Mouse (Mus musculus): ENCODE data around the gene Dnah9. TPM values are rescaled to one million over a fixed set of nuclear protein-coding genes. Genes with fewer than 3 reads are reported as not detected.
A peak's percentile ranks its signal among the peaks of the same experiment; 100 is the strongest.

The Dnah9 gene
- not detected for total RNA-seq (2021)

DNA sequence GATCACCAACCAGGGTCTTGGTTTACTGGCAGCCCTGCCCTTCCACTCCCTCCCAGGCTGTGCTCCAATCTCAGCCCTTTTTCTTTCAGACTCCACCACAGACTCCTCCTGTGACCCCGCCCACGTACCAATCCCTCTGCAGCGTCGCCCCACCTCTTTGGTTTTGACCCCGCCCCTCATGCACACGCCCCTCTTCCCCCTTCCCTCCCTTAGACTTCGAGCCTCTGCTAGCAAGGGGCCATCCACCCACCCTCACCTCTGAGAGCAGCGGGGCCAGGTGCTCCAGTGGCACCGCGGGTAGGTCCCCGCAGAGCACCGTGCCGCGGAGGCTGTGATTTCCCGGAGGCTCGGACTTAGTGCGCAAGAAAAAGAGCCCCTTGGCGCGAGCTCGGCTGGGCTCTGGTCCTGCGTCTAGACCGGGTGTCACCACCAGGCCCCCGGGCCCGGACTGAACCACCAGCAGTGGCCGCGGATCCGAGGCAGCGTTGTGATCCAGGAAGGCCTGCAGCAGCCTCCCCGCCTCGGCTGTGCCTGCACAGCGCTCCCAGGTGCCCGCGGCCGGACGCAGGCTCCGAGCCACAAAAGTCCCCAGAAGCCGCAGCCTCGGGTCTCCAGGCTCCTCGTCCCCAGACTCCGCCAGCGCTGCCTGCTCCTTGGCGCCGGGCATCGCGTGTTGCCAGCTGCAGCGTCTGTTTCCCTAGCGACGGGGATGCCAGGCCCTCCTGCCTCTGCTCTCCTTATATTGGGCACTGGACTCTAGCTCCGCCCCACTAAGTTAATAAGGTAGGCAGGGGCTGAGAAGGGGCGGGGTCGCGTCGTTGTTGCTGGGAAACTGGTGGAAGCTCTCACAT, at the start of gene Dnah9:
Gene Dnah9 (minus strand): TSS at position 751 of the 851 bp plus-strand sequence.
- peak; percentile 8 for DNase-seq (ENCODE audit: low spot score)
- intact Hi-C loops (cut with DNase I): no loop called here

DNA sequence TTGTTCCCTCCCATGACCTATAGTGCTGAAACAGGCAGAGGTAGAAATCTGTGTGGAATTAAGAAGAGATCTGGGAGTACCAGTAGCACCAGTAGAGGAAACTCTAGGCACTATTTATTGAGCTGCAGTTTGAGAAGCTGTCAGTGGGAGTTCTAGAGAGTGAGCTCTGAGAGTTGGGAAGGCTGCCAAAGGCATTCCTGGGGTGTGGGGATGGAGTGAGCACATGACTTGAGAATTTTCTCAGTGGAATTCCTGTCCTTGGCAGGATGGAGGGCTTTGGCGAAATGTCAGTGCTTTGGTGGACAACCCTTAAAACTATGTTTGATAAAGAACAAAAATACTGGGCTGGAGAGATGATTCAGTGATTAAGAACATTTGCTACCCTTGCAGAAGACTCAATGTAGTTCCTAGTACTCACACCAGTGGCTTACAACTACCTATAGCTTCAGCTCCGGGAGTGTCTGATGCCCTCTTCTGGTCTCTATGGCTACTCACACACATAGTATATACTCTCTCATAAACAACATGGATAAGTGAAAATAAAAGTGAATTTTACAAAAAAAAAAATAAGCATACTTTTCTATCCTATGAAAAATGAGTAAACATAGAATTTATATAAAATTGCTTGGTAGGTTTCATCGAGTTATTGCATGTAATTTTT, 20.4 kb upstream of the Dnah9 start:
- peak; percentile 3 for DNase-seq (ENCODE audit: low spot score)
- intact Hi-C loops (cut with DNase I): no loop called here

- no peak for DNase-seq (ENCODE audit: low spot score)
- intact Hi-C loops (cut with DNase I): no loop called here
Measured at GRCm38 (mm10) chr11:66188146-66188545, 19.8 kb upstream of the Dnah9 start.

GRCm38 (mm10) chr11:66177781-66178180, 9.4 kb upstream of the Dnah9 start:
- intact Hi-C loops (cut with DNase I): no loop called here
- no peak for DNase-seq (ENCODE audit: low spot score)

DNA sequence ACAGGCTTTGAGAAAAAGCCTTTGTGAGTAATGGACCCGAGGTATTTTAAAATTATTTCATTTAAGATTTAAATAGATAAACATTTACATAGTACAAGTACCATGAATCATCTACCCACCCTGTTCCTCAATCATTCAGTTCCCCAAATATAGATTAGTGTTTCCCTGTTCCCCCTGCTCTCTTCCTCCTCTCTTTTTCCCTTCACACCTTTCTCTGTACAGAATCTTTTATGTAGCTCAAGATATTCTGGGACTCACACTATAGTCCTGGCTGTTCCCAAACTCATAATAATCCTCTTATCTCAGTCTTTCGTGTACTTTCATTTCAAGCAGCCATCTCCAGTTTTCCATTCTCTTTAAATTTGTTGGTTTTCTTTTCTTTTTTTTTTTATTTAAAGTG, 4.3 kb downstream of the Dnah9 start:
- DNase-seq (ENCODE audit: low spot score): no peak
- intact Hi-C loops (cut with DNase I): no loop called here

DNA sequence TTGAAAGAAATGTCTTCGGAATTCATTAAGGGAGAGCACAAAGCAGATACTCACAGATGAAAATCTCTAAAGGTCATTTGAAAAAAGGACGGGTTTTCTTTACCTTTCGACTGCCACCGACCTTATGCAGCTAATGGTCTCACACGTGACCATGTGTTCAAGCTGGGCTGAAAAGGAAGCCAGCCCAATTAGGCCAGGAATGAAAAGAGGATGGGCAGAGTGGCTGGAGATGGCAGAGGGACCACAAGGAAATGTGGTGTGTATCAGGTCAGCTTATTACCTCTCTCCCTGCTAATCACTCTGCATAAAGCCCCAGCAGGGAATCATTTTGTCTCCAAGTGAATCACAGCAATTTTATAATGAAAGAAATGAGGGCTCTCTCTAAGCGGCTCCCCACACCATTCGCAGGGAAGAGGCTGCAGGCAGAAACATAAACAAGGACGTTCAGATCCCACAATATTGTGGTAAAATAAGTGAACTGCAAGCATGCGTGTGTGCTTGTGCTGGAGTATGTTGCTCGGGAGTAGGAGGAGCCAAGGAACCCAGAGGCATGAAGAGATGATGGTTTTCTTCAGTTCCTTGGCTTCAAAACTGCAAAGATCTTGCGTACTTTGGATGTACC, 27.6 kb downstream of the Dnah9 start:
- intact Hi-C loops (cut with DNase I): no loop called here
- DNase-seq (ENCODE audit: low spot score): no peak

DNA sequence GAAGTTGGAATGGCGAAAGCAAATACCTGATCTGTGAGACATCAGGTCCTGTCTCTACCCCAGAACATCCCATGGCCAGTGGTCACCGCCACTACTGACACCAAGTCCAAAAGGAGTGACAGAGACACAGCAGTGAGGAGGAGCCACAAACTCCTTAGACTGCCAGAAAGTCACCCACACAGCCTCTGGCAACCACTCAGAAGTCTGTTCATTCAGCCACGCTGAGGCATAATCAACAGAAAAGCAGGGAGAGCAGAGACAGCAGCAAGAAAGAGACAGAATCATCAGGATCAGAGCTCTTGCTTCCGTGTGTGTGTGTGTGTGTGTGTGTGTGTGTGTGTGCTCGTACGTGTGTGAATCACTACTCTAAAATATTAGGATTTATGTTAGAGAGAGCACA, 33.5 kb downstream of the Dnah9 start:
- no peak for DNase-seq (ENCODE audit: low spot score)
- intact Hi-C loops (cut with DNase I): no loop called here

DNA sequence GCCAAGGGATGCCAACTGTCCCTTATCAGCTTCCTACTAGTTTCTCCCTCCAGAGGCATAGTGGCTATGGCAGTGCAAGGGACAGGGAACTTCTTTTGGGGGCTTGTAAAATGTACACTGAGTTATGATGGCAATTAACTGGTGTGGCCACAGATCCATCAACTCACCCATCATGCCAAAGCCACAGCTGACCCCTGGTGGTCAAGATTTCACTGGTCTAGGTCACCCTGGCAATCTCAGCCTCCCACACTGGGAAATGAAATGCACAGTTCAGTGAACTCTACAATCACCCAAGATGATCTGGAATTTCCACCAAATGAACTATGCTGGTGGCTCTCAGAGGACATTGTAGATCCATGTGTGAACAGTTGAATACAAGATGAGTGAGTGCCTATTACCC, 42.2 kb downstream of the Dnah9 start:
- no peak for DNase-seq (ENCODE audit: low spot score)
- intact Hi-C loops (cut with DNase I): no loop called here

GRCm38 (mm10) chr11:66124496-66124895, 43.9 kb downstream of the Dnah9 start:
- DNase-seq (ENCODE audit: low spot score): no peak
- intact Hi-C loops (cut with DNase I): loop anchor here (5.0 kb wide), 1 partner anchor 748 kb away; no protein-coding TSS in a partner anchor

- intact Hi-C loops (cut with DNase I): loop anchor here (2.0 to 5.0 kb wide), 2 partner anchors 377 to 750 kb away; no protein-coding TSS in a partner anchor
- DNase-seq (ENCODE audit: low spot score): no peak
Measured at GRCm38 (mm10) chr11:66122017-66122416, 46.3 kb downstream of the Dnah9 start.

- intact Hi-C loops (cut with DNase I): no loop called here
- no peak for DNase-seq (ENCODE audit: low spot score)
Measured at GRCm38 (mm10) chr11:66083663-66084254, 84.6 kb downstream of the Dnah9 start.

- no peak for DNase-seq (ENCODE audit: low spot score)
- intact Hi-C loops (cut with DNase I): no loop called here
Measured at GRCm38 (mm10) chr11:66072921-66073320, 95.4 kb downstream of the Dnah9 start.

DNA sequence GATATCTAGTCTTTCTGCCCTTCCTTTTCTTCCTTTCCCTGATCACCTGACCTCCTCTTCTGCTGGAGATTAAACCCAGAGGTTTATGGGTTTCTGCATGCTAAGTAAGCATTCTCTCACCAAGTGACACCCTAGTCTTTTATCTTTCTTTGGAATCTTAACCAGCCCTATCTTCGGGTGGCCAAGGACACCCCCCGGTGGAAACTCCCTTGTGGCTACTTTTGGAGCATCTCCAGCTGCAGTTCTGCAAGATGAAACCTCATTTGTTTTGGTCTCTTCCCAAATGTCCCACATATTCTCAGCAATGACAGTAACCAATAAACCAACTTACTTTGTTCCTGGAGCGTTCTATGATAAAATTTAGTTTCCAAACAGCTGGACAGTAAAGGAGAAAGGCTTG, 109.4 kb downstream of the Dnah9 start:
- no peak for DNase-seq (ENCODE audit: low spot score)
- intact Hi-C loops (cut with DNase I): no loop called here

GRCm38 (mm10) chr11:66051294-66051693, 117.1 kb downstream of the Dnah9 start:
- DNase-seq (ENCODE audit: low spot score): no peak
- intact Hi-C loops (cut with DNase I): no loop called here

- no peak for DNase-seq (ENCODE audit: low spot score)
- intact Hi-C loops (cut with DNase I): no loop called here
Measured at GRCm38 (mm10) chr11:66049146-66049545, 119.2 kb downstream of the Dnah9 start.

DNA sequence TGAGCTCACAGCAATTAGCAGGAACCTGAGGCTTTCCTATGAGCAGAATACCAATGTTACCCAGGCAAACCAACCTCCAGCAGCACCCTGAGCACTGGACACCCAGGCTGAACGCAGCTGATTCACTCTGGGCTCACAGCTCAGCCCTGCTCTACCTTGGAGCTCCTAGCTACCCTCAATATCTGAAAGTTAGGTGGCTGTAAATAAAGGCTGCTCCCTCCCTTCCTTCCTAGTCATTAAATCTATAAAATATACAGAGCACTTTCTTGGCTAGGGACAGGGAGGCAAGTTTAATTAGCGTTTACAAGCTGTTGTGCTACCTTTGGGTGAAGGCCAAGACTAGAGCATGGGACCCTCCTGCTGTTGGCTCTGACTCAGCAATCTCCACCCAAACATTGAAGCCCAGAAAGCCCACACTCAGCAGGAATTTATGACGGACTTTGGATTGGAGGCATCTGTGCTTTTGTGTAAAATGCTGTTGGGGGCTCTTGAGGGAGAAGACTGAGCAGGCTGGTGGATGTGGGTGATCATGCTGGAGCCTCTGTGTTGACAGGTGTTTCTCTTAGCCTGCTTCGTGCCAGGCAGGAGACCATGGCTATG, 121.7 kb downstream of the Dnah9 start:
- no peak for DNase-seq (ENCODE audit: low spot score)
- intact Hi-C loops (cut with DNase I): no loop called here

- intact Hi-C loops (cut with DNase I): no loop called here
- no peak for DNase-seq (ENCODE audit: low spot score)
Measured at GRCm38 (mm10) chr11:66043635-66044034, 124.7 kb downstream of the Dnah9 start.

- DNase-seq (ENCODE audit: low spot score): no peak
Measured at GRCm38 (mm10) chr11:66042531-66042930, 125.8 kb downstream of the Dnah9 start.

GRCm38 (mm10) chr11:66025728-66026127, 142.6 kb downstream of the Dnah9 start:
- no peak for DNase-seq (ENCODE audit: low spot score)

More at GRCm38 (mm10) chr11:66042531-66042930, 125.8 kb downstream of the Dnah9 start:
- intact Hi-C loops (cut with DNase I): no loop called here

DNA sequence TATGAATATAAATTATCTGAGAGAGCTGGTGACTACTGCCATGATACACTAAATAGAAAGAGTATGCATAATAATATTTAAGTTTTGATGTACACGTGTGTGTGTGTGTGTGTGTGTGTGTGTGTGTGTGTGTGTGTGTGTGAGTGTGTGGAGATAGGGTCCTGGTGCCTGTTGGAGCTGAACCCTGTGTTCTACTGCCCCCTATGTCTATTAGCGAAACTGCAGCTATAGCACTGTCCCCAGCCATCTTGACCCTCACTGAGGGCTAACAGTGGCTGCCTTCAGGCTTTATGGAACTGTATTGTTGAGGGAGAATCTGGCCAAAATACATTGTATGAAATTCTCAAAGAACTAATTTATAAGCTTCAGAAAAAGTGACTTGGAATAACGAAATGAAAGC, 192.5 kb downstream of the Dnah9 start:
- DNase-seq (ENCODE audit: low spot score): no peak
- intact Hi-C loops (cut with DNase I): no loop called here

More at GRCm38 (mm10) chr11:66025728-66026127, 142.6 kb downstream of the Dnah9 start:
- intact Hi-C loops (cut with DNase I): no loop called here

All from heart, postnatal 25 days (tissue).